Mouse (Mus musculus): ENCODE data around the gene Zbtb20.

GRCm38 (mm10) chr16:43653288-43653687 lies 777.6 kb downstream of the Zbtb20 start:
- TF ChIP-seq POLR2A (IDR thresholded peaks at IDR 0.05; ENCODE audit: low read depth, low read length) (no peak), CTCF (IDR thresholded peaks at IDR 0.05; ENCODE audit: extremely low read depth, insufficient read length, insufficient replicate concordance, low read depth, low read length) (no peak)

Data from small intestine, adult 2 months (tissue).